Mouse (Mus musculus): ENCODE data around the gene Pdzd11. TPM values are rescaled to one million over a fixed set of nuclear protein-coding genes. Genes with fewer than 3 reads are reported as not detected.

The Pdzd11 gene
- polyA plus RNA-seq, 1 experiment from 2014 or later, result 143 TPM

DNA sequence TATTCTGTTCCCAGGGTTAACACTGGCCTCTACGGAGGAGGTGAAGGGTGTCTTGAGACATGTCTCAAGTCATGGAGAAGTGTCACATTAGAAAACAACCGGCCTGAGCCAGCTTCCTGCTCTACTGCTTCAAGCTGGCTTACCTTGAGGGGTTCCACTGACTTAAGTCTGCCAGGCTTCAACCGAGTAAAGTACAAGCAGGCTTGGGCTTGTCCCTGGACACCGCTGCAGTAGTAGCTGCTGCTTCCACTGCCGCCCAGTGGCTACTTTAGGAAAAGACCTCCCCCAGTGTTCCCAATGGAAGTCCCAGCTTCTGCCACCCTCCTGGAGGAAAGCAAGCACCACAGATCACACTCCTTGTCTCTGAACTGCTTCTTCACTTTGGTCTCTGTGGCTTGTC lies 28.9 kb downstream of the Pdzd11 start:
- H3K9ac ChIP-seq, result no peak overlapping the region
- H3K36me3 ChIP-seq (ENCODE audit: poor library complexity, severe bottlenecking), result no peaks in the 10 kb centered on the region
- H3K4me2 ChIP-seq, result no peak overlapping the region
- no peak overlapping the region for H3K27ac ChIP-seq
- H3K9me3 ChIP-seq (replicated peaks), result no peaks in the 10 kb centered on the region
- no peak overlapping the region for H3K4me3 ChIP-seq
- H3K4me1 ChIP-seq, result no peaks in the 10 kb centered on the region
- peak; percentile 57; the same call in 1 of the 2 replicates for ATAC-seq
- H3K27me3 ChIP-seq, result peaks cover 3% of the 10 kb centered on the region; the same call in 1 of the 2 replicates
- WGBS, result 21% methylated on average over 5 of the region's 5 CpGs

DNA sequence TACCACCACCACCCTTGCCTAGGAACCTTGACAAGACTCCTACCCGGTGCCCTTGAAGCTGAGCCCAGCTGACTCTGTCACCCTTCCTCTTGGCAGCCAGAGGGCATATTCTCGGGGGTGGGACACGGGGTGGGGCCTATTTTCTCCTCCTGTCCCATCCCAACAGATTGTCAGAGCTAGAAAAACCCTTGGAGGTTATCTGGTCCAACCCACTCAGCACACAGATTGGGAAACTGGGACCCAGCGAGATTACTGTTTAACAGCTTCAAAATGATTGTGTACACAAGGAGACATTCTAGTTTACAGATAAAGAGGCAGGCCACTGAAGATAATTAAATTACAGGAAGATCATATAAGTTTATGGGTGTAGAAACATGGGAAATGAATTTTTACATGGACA lies 31.6 kb downstream of the Pdzd11 start, which contains the start of gene P2ry4:
Gene P2ry4, minus strand, starts transcription at position 79 of the 400 bp plus-strand sequence.
- Histone ChIP-seq H3K36me3 (ENCODE audit: poor library complexity, severe bottlenecking) (no peaks in the 10 kb centered on the region), H3K4me2 (no peak within 1 kb of the TSS), H3K9ac (no peak within 1 kb of the TSS), H3K4me3 (no peak within 1 kb of the TSS), H3K4me1 (no peaks in the 10 kb centered on the region), H3K27ac (no peak within 1 kb of the TSS), H3K27me3 (peaks cover under 1% of the 10 kb centered on the region; the same call in 1 of the 2 replicates), H3K9me3 (replicated peaks) (no peaks in the 10 kb centered on the region)
- 67% methylated on average over 4 of the region's 4 CpGs for WGBS
- ATAC-seq, result no peak

Other genes starting within 250 kb of the Pdzd11 start
- gene Otud6a, start 197.6 kb downstream of the Pdzd11 start, polyA plus RNA-seq (2015; fragmentation: Nextera tagmentation; extraction: Ambion mirVana), result not detected in 2 replicates
- gene Awat2, start 183.9 kb downstream of the Pdzd11 start, polyA plus RNA-seq (2015; fragmentation: Nextera tagmentation; extraction: Ambion mirVana), result 0.45 and 0.57 TPM in 2 replicates
- gene Igbp1, start 132.3 kb downstream of the Pdzd11 start, polyA plus RNA-seq (2015; fragmentation: Nextera tagmentation; extraction: Ambion mirVana), result 31.6 and 32.0 TPM in 2 replicates
- gene Dgat2l6, start 101.7 kb downstream of the Pdzd11 start, polyA plus RNA-seq (2015; fragmentation: Nextera tagmentation; extraction: Ambion mirVana), result not detected in 2 replicates
- not detected in 2 replicates for gene Awat1, start 54.3 kb downstream of the Pdzd11 start, polyA plus RNA-seq (2015; fragmentation: Nextera tagmentation; extraction: Ambion mirVana)
- 0.06 TPM in 1 of 2 replicates, not detected in the other for gene P2ry4, start 31.7 kb downstream of the Pdzd11 start, polyA plus RNA-seq (2015; fragmentation: Nextera tagmentation; extraction: Ambion mirVana)
- not detected in 2 replicates for gene Arr3, start 21.1 kb downstream of the Pdzd11 start, polyA plus RNA-seq (2015; fragmentation: Nextera tagmentation; extraction: Ambion mirVana)
- 29.6 and 33.2 TPM in 2 replicates for gene Kif4, start 831 bp downstream of the Pdzd11 start, polyA plus RNA-seq (2015; fragmentation: Nextera tagmentation; extraction: Ambion mirVana)
- gene Gdpd2, start 103.3 kb upstream of the Pdzd11 start, polyA plus RNA-seq (2015; fragmentation: Nextera tagmentation; extraction: Ambion mirVana), result 10.7 and 11.5 TPM in 2 replicates
- gene Dlg3, start 141.2 kb upstream of the Pdzd11 start, polyA plus RNA-seq (2015; fragmentation: Nextera tagmentation; extraction: Ambion mirVana), result 10.4 and 14.2 TPM in 2 replicates